Mouse (Mus musculus): ENCODE measurements around the gene Itga8.

GRCm38 (mm10) chr2:12182402-12182948 is 119.2 kb downstream of the Itga8 start:
- TF ChIP-seq EP300 (IDR thresholded peaks at IDR 0.05; ENCODE audit: low read length) = no peak
- no peak for TF ChIP-seq CTCF (conservative IDR thresholded peaks at IDR 0.05 in 1 of 2, IDR thresholded peaks at IDR 0.05 in 1 of 2; ENCODE audit: low read depth in 2 of 2, low read length in 2 of 2)
- TF ChIP-seq POLR2A (IDR thresholded peaks at IDR 0.05; ENCODE audit: low read depth, low read length) = no peak
- TF ChIP-seq MAFK (IDR thresholded peaks at IDR 0.05; ENCODE audit: insufficient replicate concordance, low read length) = no peak
- TF ChIP-seq MAZ (IDR thresholded peaks at IDR 0.05; ENCODE audit: low read depth, low read length) = no peak
- TF ChIP-seq ELF1 (IDR thresholded peaks at IDR 0.05; ENCODE audit: low read depth, low read length) = no peak
- TF ChIP-seq ZNF384 (IDR thresholded peaks at IDR 0.05; ENCODE audit: low read depth, low read length) = no peak
- TF ChIP-seq E2F4 (IDR thresholded peaks at IDR 0.05; ENCODE audit: insufficient replicate concordance, low read depth, low read length) = no peak
- no peak for TF ChIP-seq HCFC1 (IDR thresholded peaks at IDR 0.05; ENCODE audit: low read depth, low read length)

Measured in CH12.LX (cell line).